Mouse (Mus musculus): ENCODE measurements around the gene Prmt8. TPM values are rescaled to one million over a fixed set of nuclear protein-coding genes. Genes with fewer than 3 reads are reported as not detected.

The Prmt8 gene
- polyA plus RNA-seq, 1 experiment from 2014 or later: 31.4 TPM

- Histone ChIP-seq H3K27me3 (replicated peaks; ENCODE audit: control insufficient read depth, insufficient read depth, low read length) (no peaks in the 10 kb centered on the region), H3K4me3 (replicated peaks; ENCODE audit: low read length) (peak overlapping the region; percentile 52), H3K36me3 (ENCODE audit: control insufficient read depth, insufficient read depth) (no peaks in the 10 kb centered on the region), H3K4me2 (ENCODE audit: low read length) (peak overlapping the region; percentile 78), H3K4me1 (replicated peaks; ENCODE audit: control insufficient read depth, insufficient read depth, low read length) (peaks cover 37% of the 10 kb centered on the region), H3K9ac (replicated peaks; ENCODE audit: low read depth, low read length) (peak overlapping the region; percentile 72), H3K9me3 (ENCODE audit: control insufficient read depth, low read length) (no peaks in the 10 kb centered on the region), H3K27ac (ENCODE audit: low read length) (peak overlapping the region; percentile 77)
- peak; percentile 75 for ATAC-seq
- WGBS: under 1% methylated on average over 28 of the region's 28 CpGs
These were observed 2.6 kb downstream of the Prmt8 start for GRCm38 (mm10) chr6:127766641-127767200.

GRCm38 (mm10) chr6:127766041-127766604, 3.1 kb downstream of the Prmt8 start:
- Histone ChIP-seq H3K27me3 (replicated peaks; ENCODE audit: control insufficient read depth, insufficient read depth, low read length) (no peaks in the 10 kb centered on the region), H3K27ac (ENCODE audit: low read length) (peak overlapping the region; percentile 77; the same call in 1 of the 2 replicates), H3K4me1 (replicated peaks; ENCODE audit: control insufficient read depth, insufficient read depth, low read length) (peaks cover 37% of the 10 kb centered on the region), H3K4me2 (ENCODE audit: low read length) (peak overlapping the region; percentile 78), H3K4me3 (replicated peaks; ENCODE audit: low read length) (peak overlapping the region; percentile 52), H3K36me3 (ENCODE audit: control insufficient read depth, insufficient read depth) (no peaks in the 10 kb centered on the region), H3K9me3 (ENCODE audit: control insufficient read depth, low read length) (no peaks in the 10 kb centered on the region), H3K9ac (replicated peaks; ENCODE audit: low read depth, low read length) (0 out of 2 replicates have a peak overlapping the region, but pooled peaks have one; percentile 26)
- peak; percentile 17 for ATAC-seq
- WGBS: 9% methylated on average over 9 of the region's 11 CpGs

GRCm38 (mm10) chr6:127765573-127765972, 3.7 kb downstream of the Prmt8 start:
- Histone ChIP-seq H3K4me3 (replicated peaks; ENCODE audit: low read length) (peak overlapping the region; percentile 52), H3K36me3 (ENCODE audit: control insufficient read depth, insufficient read depth) (no peaks in the 10 kb centered on the region), H3K9ac (replicated peaks; ENCODE audit: low read depth, low read length) (no peak overlapping the region), H3K27me3 (replicated peaks; ENCODE audit: control insufficient read depth, insufficient read depth, low read length) (no peaks in the 10 kb centered on the region), H3K4me2 (ENCODE audit: low read length) (peak overlapping the region; percentile 78), H3K9me3 (ENCODE audit: control insufficient read depth, low read length) (no peaks in the 10 kb centered on the region), H3K27ac (ENCODE audit: low read length) (no peak overlapping the region), H3K4me1 (replicated peaks; ENCODE audit: control insufficient read depth, insufficient read depth, low read length) (peaks cover 33% of the 10 kb centered on the region)
- no peak for ATAC-seq
- 54% methylated on average over 5 of the region's 5 CpGs for WGBS

- no peaks in the 10 kb centered on the region for H3K27me3 ChIP-seq (replicated peaks; ENCODE audit: control insufficient read depth, insufficient read depth, low read length)
- 50% methylated on average over 4 of the region's 4 CpGs for WGBS
- no peak overlapping the region for H3K4me2 ChIP-seq (ENCODE audit: low read length)
- H3K9ac ChIP-seq (replicated peaks; ENCODE audit: low read depth, low read length): no peak overlapping the region; the same call in 1 of the 2 replicates
- H3K4me1 ChIP-seq (replicated peaks; ENCODE audit: control insufficient read depth, insufficient read depth, low read length): peaks cover 12% of the 10 kb centered on the region; the same call in 1 of the 2 replicates
- no peak overlapping the region for H3K4me3 ChIP-seq (replicated peaks; ENCODE audit: low read length)
- no peaks in the 10 kb centered on the region for H3K9me3 ChIP-seq (ENCODE audit: control insufficient read depth, low read length)
- no peak; the same call in 1 of the 2 replicates for ATAC-seq
- no peak overlapping the region for H3K27ac ChIP-seq (ENCODE audit: low read length)
- H3K36me3 ChIP-seq (ENCODE audit: control insufficient read depth, insufficient read depth): no peaks in the 10 kb centered on the region
These were observed 11.0 kb downstream of the Prmt8 start for GRCm38 (mm10) chr6:127758264-127758663.

- WGBS: 33% methylated on average over 5 of the region's 5 CpGs
- no peak overlapping the region for H3K27ac ChIP-seq (ENCODE audit: low read length)
- H3K4me3 ChIP-seq (replicated peaks; ENCODE audit: low read length): no peak overlapping the region
- ATAC-seq: no peak
- no peaks in the 10 kb centered on the region for H3K36me3 ChIP-seq (ENCODE audit: control insufficient read depth, insufficient read depth)
- H3K4me2 ChIP-seq (ENCODE audit: low read length): no peak overlapping the region
- H3K9me3 ChIP-seq (ENCODE audit: control insufficient read depth, low read length): no peaks in the 10 kb centered on the region
- H3K4me1 ChIP-seq (replicated peaks; ENCODE audit: control insufficient read depth, insufficient read depth, low read length): peaks cover 16% of the 10 kb centered on the region
- no peaks in the 10 kb centered on the region for H3K27me3 ChIP-seq (replicated peaks; ENCODE audit: control insufficient read depth, insufficient read depth, low read length)
- H3K9ac ChIP-seq (replicated peaks; ENCODE audit: low read depth, low read length): no peak overlapping the region
These were observed 11.6 kb downstream of the Prmt8 start for GRCm38 (mm10) chr6:127757667-127758167.

- Histone ChIP-seq H3K9me3 (ENCODE audit: control insufficient read depth, low read length) (no peaks in the 10 kb centered on the region), H3K36me3 (ENCODE audit: control insufficient read depth, insufficient read depth) (no peaks in the 10 kb centered on the region), H3K27me3 (replicated peaks; ENCODE audit: control insufficient read depth, insufficient read depth, low read length) (no peaks in the 10 kb centered on the region), H3K4me1 (replicated peaks; ENCODE audit: control insufficient read depth, insufficient read depth, low read length) (peaks cover 21% of the 10 kb centered on the region), H3K9ac (replicated peaks; ENCODE audit: low read depth, low read length) (no peak overlapping the region), H3K27ac (ENCODE audit: low read length) (no peak overlapping the region), H3K4me3 (replicated peaks; ENCODE audit: low read length) (no peak overlapping the region), H3K4me2 (ENCODE audit: low read length) (no peak overlapping the region)
- 44% methylated on average over 12 of the region's 12 CpGs for WGBS
- no peak for ATAC-seq
These were observed 12.4 kb downstream of the Prmt8 start for GRCm38 (mm10) chr6:127756856-127757255.

GRCm38 (mm10) chr6:127753228-127753627, 16.0 kb downstream of the Prmt8 start:
- Histone ChIP-seq H3K9ac (replicated peaks; ENCODE audit: low read depth, low read length) (no peak overlapping the region), H3K4me3 (replicated peaks; ENCODE audit: low read length) (no peak overlapping the region), H3K4me2 (ENCODE audit: low read length) (no peak overlapping the region), H3K27ac (ENCODE audit: low read length) (no peak overlapping the region), H3K27me3 (replicated peaks; ENCODE audit: control insufficient read depth, insufficient read depth, low read length) (no peaks in the 10 kb centered on the region), H3K9me3 (ENCODE audit: control insufficient read depth, low read length) (no peaks in the 10 kb centered on the region), H3K36me3 (ENCODE audit: control insufficient read depth, insufficient read depth) (no peaks in the 10 kb centered on the region), H3K4me1 (replicated peaks; ENCODE audit: control insufficient read depth, insufficient read depth, low read length) (peaks cover 23% of the 10 kb centered on the region)
- WGBS: 50% methylated on average over 6 of the region's 6 CpGs
- no peak for ATAC-seq

GRCm38 (mm10) chr6:127752681-127753080, 16.6 kb downstream of the Prmt8 start:
- no peak for ATAC-seq
- H3K4me2 ChIP-seq (ENCODE audit: low read length): no peak overlapping the region

GRCm38 (mm10) chr6:127751499-127751898, 17.8 kb downstream of the Prmt8 start:
- Histone ChIP-seq H3K27me3 (replicated peaks; ENCODE audit: control insufficient read depth, insufficient read depth, low read length) (no peaks in the 10 kb centered on the region), H3K4me2 (ENCODE audit: low read length) (no peak overlapping the region), H3K9ac (replicated peaks; ENCODE audit: low read depth, low read length) (no peak overlapping the region), H3K4me3 (replicated peaks; ENCODE audit: low read length) (no peak overlapping the region), H3K27ac (ENCODE audit: low read length) (no peak overlapping the region), H3K4me1 (replicated peaks; ENCODE audit: control insufficient read depth, insufficient read depth, low read length) (peaks cover 13% of the 10 kb centered on the region), H3K36me3 (ENCODE audit: control insufficient read depth, insufficient read depth) (no peaks in the 10 kb centered on the region), H3K9me3 (ENCODE audit: control insufficient read depth, low read length) (no peaks in the 10 kb centered on the region)
- ATAC-seq: no peak
- 54% methylated on average over 9 of the region's 9 CpGs for WGBS

More at GRCm38 (mm10) chr6:127752681-127753080, 16.6 kb downstream of the Prmt8 start:
- Histone ChIP-seq H3K27me3 (replicated peaks; ENCODE audit: control insufficient read depth, insufficient read depth, low read length) (no peaks in the 10 kb centered on the region), H3K9ac (replicated peaks; ENCODE audit: low read depth, low read length) (no peak overlapping the region), H3K4me3 (replicated peaks; ENCODE audit: low read length) (no peak overlapping the region), H3K36me3 (ENCODE audit: control insufficient read depth, insufficient read depth) (no peaks in the 10 kb centered on the region), H3K9me3 (ENCODE audit: control insufficient read depth, low read length) (no peaks in the 10 kb centered on the region), H3K27ac (ENCODE audit: low read length) (no peak overlapping the region), H3K4me1 (replicated peaks; ENCODE audit: control insufficient read depth, insufficient read depth, low read length) (peaks cover 21% of the 10 kb centered on the region)
- 63% methylated on average over 3 of the region's 3 CpGs for WGBS

All from forebrain, embryonic 16.5 days (tissue).